Comparison of ENCODE assay signal across 14 mouse cellular contexts in genomic region chr8:86797705-86798104, GRCm38 (mm10). TPM values are rescaled to one million over a fixed set of nuclear protein-coding genes. Genes with fewer than 3 reads are reported as not detected.
DNase-seq lines count a peak whose midpoint lies in the region; ATAC-seq and TF ChIP-seq lines count a peak whose summit lies in the region.
"Had no signal": no experiment of that assay in that cellular context is flagged by ENCODE, and none has a peak within 500 bp of the region (broad histone marks: within the 10 kb centered on the region; RNA-seq: fewer than 3 reads in every experiment).

No protein-coding gene starts in this region.

- H3K4me2 ChIP-seq in midbrain, embryonic 11.5 days: no peak overlapping the region
- no peak overlapping the region for H3K4me2 ChIP-seq in hindbrain, embryonic 12.5 days (replicated peaks)

- H3K27me3 ChIP-seq in splenic B cell, adult 2 months (ENCODE audit: control insufficient read depth, insufficient read depth, low read length, poor library complexity, severe bottlenecking): no peaks in the 10 kb centered on the region
- no peaks in the 10 kb centered on the region for H3K27me3 ChIP-seq in cerebellum, adult 2 months (ENCODE audit: control insufficient read depth, insufficient read depth, low read length)
- H3K27me3 ChIP-seq in midbrain, embryonic 11.5 days (ENCODE audit: control insufficient read depth, insufficient read depth, low read length): no peaks in the 10 kb centered on the region
- no peaks in the 10 kb centered on the region for H3K27me3 ChIP-seq in hindbrain, embryonic 12.5 days

- no peak overlapping the region for H3K9ac ChIP-seq in midbrain, embryonic 11.5 days (ENCODE audit: low read length)
- no peak overlapping the region for H3K9ac ChIP-seq in hindbrain, embryonic 12.5 days

- no peak overlapping the region for H3K27ac ChIP-seq in cerebellum, adult 2 months (ENCODE audit: insufficient read depth, low read length)
- no peak overlapping the region for H3K27ac ChIP-seq in midbrain, embryonic 11.5 days (ENCODE audit: low read depth, low read length)
- no peak overlapping the region for H3K27ac ChIP-seq in hindbrain, embryonic 12.5 days

- no peak for TF ChIP-seq CTCF in cerebellum, adult 2 months (IDR thresholded peaks at IDR 0.05; ENCODE audit: borderline replicate concordance, insufficient read depth, low read depth, low read length)

- H3K4me1 ChIP-seq in cerebellum, adult 2 months (ENCODE audit: control insufficient read depth, insufficient read depth, low read length): no peaks in the 10 kb centered on the region
- no peaks in the 10 kb centered on the region for H3K4me1 ChIP-seq in midbrain, embryonic 11.5 days (ENCODE audit: control insufficient read depth, insufficient read depth, low read length)
- no peaks in the 10 kb centered on the region for H3K4me1 ChIP-seq in hindbrain, embryonic 12.5 days

- H3K4me3 ChIP-seq in cerebellum, adult 2 months (replicated peaks; ENCODE audit: insufficient read depth, low read depth, low read length): no peak overlapping the region
- no peak overlapping the region for H3K4me3 ChIP-seq in midbrain, embryonic 11.5 days (ENCODE audit: low read depth, low read length)
- no peak overlapping the region for H3K4me3 ChIP-seq in hindbrain, embryonic 12.5 days

- TF ChIP-seq POLR2A in cerebellum, adult 2 months (IDR thresholded peaks at IDR 0.05; ENCODE audit: borderline replicate concordance, insufficient read depth, low read length): no peak

- 84% methylated on average over 2 of the region's 2 CpGs for WGBS in cerebellum, adult 2 months
- WGBS in midbrain, embryonic 11.5 days: 74% methylated on average over 2 of the region's 2 CpGs
- WGBS in hindbrain, embryonic 12.5 days: 85% methylated on average over 2 of the region's 2 CpGs

- no peaks in the 10 kb centered on the region for H3K9me3 ChIP-seq in midbrain, embryonic 11.5 days (ENCODE audit: control insufficient read depth, low read length)
- H3K9me3 ChIP-seq in hindbrain, embryonic 12.5 days (replicated peaks): no peaks in the 10 kb centered on the region
- H3K9me3 ChIP-seq: G1E had no signal

- ATAC-seq in hematopoietic stem cell, adult 5-6 weeks (replicated peaks in 1 of 2; ENCODE audit: insufficient read depth in 1 of 2, low FRiP score in 2 of 2, low TSS enrichment in 1 of 2, low read depth in 1 of 2, poor library complexity in 2 of 2, severe bottlenecking in 2 of 2): peak; percentile 72 to 74
- ATAC-seq in midbrain, embryonic 11.5 days (ENCODE audit: low FRiP score): no peak
- no peak for ATAC-seq in hindbrain, embryonic 12.5 days (ENCODE audit: low FRiP score)

- DNase-seq in gastrocnemius, adult 18-20 months (ENCODE audit: low spot score): peak; percentile 56
- DNase-seq in gastrocnemius, postnatal 4 days (ENCODE audit: low spot score in 2 of 2): no peak
- peak; percentile 26 for DNase-seq in splenic B cell, adult 2 months (ENCODE audit: low read depth, low spot score)
- DNase-seq in cerebellum, adult 2 months: no peak
- no peak for DNase-seq in adipocyte (ENCODE audit: low spot score)
- DNase-seq in midbrain, embryonic 11.5 days (ENCODE audit: low spot score, missing footprints): no peak
- DNase-seq: adrenal gland, postnatal 25 days; cerebellum, postnatal 14 days; heart, adult 18-20 months; lung, adult 2 months had no signal

- H3K36me3 ChIP-seq in splenic B cell, adult 2 months (ENCODE audit: control insufficient read depth, insufficient read depth, low read length, poor library complexity, severe bottlenecking): no peaks in the 10 kb centered on the region
- no peaks in the 10 kb centered on the region for H3K36me3 ChIP-seq in midbrain, embryonic 11.5 days (ENCODE audit: control insufficient read depth, insufficient read depth, low read length)
- H3K36me3 ChIP-seq in hindbrain, embryonic 12.5 days: no peaks in the 10 kb centered on the region
- H3K36me3 ChIP-seq: G1E had no signal

RNA-seq across cellular contexts. Expression of gene Siah1a, which starts 52.0 kb away (rescaled TPM):
- 10 to 100 TPM; 14.7 to 15.4 TPM for total RNA-seq in gastrocnemius, adult 18-20 months (2021)
- total RNA-seq in gastrocnemius, postnatal 4 days (2021): 10 to 100 TPM; 21.4 to 26.0 TPM
- total RNA-seq in hematopoietic stem cell, adult 5-6 weeks (2017): 32.5 and 48.3 TPM in 2 replicates
- polyA plus RNA-seq in cerebellum, adult 2 months (2012; rRNA removed): 36.0 and 37.2 TPM in 2 replicates
- 77.6 and 90.5 TPM in 2 replicates for polyA plus RNA-seq in midbrain, embryonic 11.5 days (2014; fragmentation: Nextera tagmentation; extraction: Ambion mirVana)
- polyA plus RNA-seq in hindbrain, embryonic 12.5 days (2016; fragmentation: Nextera tagmentation; extraction: Ambion mirVana): 87.8 and 92.0 TPM in 2 replicates

RNA-seq across cellular contexts. Expression of gene Gm10638, which starts 52.2 kb away (rescaled TPM):
- total RNA-seq in gastrocnemius, adult 18-20 months (2021): 1 to 10 TPM; 4.6 to 9.7 TPM
- 1 to 10 TPM; 6.7 to 8.3 TPM for total RNA-seq in gastrocnemius, postnatal 4 days (2021)
- not detected in 2 replicates for total RNA-seq in hematopoietic stem cell, adult 5-6 weeks (2017)
- polyA plus RNA-seq in cerebellum, adult 2 months (2012; rRNA removed): 1.8 and 2.1 TPM in 2 replicates
- 6.1 and 7.8 TPM in 2 replicates for polyA plus RNA-seq in midbrain, embryonic 11.5 days (2014; fragmentation: Nextera tagmentation; extraction: Ambion mirVana)
- 10.6 TPM in 2 replicates for polyA plus RNA-seq in hindbrain, embryonic 12.5 days (2016; fragmentation: Nextera tagmentation; extraction: Ambion mirVana)
- total RNA-seq: liver, adult 2 months had no signal

Comparison
In these comparisons a context has a peak if more than half of its experiments do, and no peak if none do; other contexts are left out.
1. DNase-seq: peak in gastrocnemius, adult 18-20 months (single experiment) and splenic B cell, adult 2 months (single experiment); none in gastrocnemius, postnatal 4 days (0 of 2), cerebellum, adult 2 months (0 of 2), adipocyte (single experiment) and midbrain, embryonic 11.5 days (single experiment).
2. ATAC-seq: peak in hematopoietic stem cell, adult 5-6 weeks (2 of 2); none in midbrain, embryonic 11.5 days (single experiment) and hindbrain, embryonic 12.5 days (single experiment).